Mouse (Mus musculus): ENCODE measurements around the gene Thap7. TPM values are rescaled to one million over a fixed set of nuclear protein-coding genes. Genes with fewer than 3 reads are reported as not detected.
"Not testable (repeated sequence)": the region's sequence is repeated elsewhere in the genome, so short reads cannot be mapped to it uniquely, and the experiment has no call there.

Thap7 gene
- total RNA-seq, 1 experiment from 2014 or later, result 29.4 TPM

DNA sequence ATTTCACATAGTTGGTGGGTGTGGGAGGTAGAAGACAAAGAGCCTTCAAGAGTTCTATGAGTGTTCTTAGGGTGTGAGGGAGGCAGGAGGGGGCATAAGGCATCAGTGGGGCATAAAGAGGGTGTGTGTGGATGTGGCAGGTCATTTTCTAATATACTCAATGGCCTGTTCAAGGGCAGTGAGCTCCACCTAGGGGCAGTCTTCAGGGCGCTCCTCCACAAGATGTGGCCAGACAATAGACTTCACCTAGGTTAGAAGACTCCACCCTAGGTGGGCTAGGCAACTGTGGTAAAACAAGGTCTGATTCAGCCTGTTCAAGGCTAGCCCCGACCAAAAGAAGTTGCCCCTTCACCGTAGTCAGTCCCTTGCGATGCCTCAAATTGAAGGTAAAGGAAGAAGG lies 1.3 kb upstream of the Thap7 start:
- DNase-seq, result peak; percentile 43

DNA sequence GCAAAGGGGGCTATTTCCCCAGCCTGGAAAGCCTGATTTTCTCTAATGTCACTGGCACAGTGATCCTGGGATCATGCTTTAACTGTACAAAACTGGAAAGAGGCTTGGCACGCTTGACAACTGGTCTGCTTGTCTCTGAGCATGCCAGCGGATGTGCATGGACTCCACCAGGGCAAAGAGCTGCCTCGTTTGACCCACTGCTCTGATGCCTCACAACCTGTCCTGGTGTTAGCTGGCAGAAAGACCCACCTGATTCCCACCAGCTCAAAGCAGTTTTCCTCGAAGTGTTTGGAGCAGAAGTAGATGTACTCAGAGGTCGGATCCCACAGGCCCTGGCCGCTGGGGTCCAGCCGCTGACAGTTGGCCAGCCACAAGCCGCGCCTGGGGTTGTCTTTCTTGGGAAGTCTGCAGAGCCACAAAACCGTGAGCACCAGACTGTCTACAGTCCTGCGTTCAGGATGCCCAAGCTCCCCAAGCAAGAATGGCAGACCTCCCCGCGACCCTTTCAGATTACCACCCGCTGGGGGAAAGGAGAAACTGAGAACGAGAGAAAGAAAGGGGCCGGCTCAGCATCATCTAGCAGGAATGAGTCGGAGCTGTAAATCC lies 852 bp downstream of the Thap7 start:
- peak; percentile 42 for DNase-seq

DNA sequence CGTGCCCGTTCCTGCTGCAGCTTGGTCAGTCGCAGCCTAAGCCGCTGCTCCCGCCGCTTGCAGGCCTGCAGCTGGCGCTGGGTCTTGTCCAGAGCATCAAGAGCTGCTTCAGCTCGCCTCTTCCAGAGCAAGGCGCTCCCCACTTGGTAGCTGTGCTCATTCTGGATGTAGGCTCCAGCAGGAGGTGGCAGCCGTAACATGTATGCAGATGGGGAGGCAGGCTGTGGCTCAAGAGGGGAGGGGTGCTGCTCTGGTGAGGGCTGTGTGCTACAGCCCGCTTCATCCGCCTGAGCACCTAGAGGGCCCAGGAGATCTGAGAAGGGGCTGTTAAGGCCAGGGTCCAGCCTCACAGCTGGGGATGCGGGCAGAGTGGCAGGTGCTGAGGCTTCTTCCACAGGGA lies 2.7 kb downstream of the Thap7 start:
- no peak for DNase-seq

DNA sequence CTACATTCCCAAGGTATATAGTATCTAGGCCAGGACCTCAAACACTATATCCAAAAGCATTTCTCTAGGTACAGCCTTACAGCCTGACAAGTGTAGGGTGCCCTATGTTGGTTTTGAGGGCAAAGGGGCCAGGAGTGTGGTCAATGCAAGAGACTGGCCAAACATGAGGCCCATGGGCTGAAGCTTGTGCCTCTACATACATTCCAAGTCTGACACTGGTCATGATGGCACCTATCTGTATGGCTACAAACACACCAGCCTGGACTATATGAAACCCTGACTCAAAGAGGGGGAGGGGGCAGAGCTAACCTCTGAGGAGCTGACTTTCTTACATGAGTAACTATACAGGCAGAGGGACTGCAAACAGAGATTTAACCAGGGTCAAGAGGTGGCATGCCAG lies 3.3 kb downstream of the Thap7 start:
- DNase-seq, result no peak

DNA sequence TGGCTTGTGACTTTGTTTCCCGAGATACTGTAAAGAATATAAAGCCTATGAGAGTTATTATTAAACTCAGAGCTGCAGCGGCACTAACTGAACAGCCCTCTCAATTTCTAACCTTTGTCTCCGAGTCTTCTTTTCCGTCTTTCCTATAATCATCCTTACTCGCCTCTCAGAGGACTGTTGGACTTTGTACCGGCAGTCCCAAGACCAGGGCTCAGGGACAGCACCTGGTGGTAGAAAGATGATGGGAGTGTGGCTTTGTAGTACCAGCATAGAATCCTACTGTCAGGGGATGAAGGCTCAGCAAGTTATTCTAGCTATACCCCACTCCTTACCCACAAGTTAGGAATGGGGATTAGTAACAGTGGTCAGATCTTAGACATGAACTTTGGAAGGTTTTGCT lies 4.7 kb downstream of the Thap7 start:
- DNase-seq, result no peak

DNA sequence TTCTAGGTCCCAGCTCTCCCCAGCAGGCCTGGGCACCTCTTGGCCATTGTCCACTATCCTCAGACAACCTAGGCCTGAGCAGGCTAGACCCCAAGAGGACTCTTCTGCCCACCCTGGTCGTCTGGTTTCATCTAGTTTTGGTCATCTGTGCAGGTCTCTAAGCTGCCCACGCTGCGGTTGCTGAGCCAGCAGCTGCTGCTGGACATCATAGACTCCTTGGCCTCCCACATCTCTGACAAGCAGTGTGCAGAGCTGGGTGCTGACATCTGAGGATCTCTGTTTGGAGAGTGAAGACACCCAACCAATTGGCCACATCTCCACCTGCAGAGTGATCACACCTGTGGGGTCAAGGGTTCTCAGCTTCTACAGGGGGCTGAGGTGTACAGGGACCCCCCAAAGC lies 5.4 kb downstream of the Thap7 start:
- DNase-seq, result no peak

DNA sequence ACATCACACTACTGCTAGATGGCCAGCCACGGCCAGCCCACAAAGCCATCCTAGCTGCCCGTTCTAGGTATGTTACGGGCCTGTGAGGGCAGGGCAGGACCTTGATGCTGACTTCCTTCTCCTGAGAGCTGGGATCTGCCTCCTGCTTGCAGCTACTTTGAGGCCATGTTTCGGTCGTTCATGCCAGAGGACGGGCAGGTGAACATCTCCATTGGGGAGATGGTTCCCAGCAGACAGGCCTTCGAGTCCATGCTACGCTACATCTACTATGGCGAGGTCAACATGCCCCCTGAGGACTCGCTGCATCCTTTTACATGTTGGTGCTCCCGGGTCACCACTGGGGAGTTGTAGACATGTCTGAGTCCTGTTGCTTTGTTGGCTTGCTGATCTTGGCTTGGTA lies 6.8 kb downstream of the Thap7 start:
- no peak for DNase-seq

DNA sequence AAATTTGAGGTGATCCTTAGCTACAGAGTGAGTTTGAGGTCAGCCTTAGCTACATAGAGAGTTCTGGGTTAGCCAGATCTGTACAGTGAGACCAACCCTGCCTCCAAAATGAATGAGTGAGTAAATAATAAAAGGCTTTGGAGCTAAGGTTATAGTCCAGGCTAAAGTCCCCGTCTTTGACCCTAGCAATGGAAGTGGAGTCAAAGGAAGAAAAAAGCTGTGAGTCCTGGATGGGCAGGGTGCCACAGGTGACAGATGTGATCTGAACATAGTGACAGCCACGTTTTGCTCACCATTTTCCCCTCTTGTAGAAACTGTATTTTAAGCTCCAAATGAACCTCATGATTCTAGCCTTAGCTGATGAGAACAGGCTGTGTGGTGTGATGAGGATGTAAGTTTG lies 12.0 kb downstream of the Thap7 start:
- no peak for DNase-seq

DNA sequence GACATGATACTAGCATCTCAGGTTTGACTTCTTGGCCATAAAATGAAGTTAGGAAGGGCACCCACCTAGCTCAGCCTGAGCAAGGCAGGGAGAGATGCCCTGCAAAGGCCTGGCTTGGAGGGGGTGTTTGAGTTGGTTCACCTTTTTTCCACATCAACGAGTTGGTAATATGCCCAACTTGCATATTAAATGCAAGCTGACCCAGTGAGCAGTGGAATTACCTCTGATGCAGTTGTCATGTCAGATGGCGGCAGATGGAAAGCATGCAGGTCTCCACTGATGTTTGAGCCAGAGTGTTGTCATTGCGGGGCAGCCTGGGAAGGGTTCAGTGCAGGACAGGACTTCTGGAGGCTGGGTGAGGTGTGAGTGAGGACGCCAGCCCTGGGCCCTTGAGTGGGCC lies 19.5 kb downstream of the Thap7 start:
- DNase-seq, result no peak

DNA sequence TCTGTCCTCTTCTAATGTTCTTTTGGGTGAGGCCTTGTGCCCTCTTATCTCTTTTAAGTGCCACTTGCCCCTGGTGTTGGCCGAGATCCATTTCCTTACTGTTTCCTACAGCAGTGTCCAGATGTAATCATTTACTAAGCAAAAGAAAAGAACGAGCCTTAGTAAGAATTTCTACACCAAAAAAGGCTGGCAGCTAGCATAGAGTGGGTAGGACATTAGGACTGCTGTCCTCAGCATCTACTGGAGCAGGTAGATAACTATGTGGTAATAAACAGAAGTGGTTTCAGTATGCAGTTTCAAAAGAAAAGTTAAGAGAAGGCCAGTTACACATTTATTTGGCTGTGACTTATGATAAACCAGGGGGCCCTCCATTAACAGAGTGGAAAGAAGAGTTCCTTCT lies 20.2 kb downstream of the Thap7 start:
- no peak for DNase-seq

DNA sequence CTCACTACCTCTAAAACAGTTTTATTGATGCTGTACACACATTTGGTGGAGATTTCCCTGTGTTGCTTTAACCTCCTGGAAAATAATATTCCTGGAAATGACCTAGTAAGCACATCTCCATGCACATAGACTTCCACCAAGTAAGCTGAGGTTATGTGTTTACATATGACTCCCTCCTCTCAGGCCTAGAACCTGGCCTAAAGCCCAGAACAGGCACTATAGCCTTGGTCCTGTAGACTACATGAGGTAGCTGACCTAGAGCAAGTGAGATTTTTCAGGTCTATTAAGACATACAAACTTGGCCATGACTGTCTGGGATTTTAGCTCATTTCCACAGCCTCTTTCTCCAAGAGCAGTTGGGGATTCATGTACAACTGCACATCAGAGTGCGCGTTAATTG lies 20.8 kb downstream of the Thap7 start:
- no peak for DNase-seq

DNA sequence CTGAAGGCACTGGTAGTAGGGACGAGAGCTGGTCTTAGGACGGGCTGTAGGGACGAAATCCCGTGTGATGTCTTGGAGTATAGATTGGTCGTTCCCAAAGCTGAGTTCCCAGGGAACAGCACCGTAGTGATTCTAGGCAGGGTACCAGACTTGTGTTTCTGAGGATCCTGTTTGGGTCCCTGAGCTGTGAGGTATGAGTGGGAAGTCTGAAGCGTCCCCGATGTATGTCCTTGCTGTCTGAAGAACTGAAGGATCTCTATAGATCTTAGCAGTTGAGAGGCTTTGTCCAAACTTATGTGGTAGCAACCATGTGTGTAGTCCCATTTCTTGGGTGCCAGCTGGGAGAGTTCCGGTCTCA lies 21.7 kb downstream of the Thap7 start:
- no peak for DNase-seq

DNA sequence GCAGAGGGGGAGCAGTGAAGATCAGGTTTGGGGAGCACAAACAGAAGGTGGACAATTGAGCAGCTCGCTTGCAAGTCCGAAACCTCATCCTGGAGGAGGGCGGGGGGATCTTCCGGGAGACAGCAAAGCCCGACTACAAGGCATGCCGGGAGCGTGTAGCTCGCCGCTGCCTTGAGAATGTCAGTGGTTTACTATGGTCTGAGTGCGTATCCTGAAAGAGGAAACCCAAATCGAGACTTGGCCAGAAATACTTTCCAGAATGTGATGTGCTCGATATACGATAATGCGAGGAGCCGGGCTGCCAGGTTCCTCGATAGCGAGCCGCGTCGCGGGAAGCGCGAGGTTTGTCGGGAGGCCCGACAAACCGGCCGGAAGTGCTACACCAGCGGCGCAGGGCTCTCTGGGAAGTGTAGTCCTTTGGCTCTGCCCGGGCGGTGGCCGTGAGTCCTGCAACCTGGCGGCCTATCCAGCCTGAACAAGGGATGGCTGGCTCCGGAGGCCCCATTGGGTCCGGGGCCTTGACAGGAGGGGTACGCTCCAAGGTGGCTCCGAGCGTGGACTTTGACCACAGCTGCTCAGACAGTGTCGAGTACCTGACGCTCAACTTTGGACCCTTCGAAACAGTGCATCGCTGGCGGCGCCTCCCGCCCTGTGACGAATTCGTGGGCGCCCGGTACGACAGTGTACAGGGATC lies 22.2 kb downstream of the Thap7 start, which contains the start of gene Lztr1:
Lztr1 (plus strand) TSS at position 143 of the 694 bp plus-strand sequence.
- peak; percentile 93 for DNase-seq

DNA sequence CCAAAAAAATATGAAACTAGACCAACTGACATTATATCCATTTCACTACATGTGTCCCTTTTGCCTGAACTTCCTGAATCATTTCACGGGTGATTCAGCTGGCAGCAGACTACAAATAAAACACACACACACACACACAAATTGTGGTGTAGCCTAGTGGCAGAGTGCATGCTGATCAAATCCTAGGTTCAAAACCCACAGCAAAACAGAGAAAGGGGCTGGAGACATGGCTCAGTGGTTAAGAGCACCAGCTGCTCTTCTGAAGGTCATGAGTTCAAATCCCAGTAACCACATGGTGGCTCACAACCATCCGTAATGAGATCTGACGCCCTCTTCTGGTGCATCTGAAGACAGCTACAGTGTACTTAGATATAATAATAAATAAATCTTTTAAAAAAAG lies 22.9 kb downstream of the Thap7 start:
- not testable (repeated sequence) for DNase-seq

DNA sequence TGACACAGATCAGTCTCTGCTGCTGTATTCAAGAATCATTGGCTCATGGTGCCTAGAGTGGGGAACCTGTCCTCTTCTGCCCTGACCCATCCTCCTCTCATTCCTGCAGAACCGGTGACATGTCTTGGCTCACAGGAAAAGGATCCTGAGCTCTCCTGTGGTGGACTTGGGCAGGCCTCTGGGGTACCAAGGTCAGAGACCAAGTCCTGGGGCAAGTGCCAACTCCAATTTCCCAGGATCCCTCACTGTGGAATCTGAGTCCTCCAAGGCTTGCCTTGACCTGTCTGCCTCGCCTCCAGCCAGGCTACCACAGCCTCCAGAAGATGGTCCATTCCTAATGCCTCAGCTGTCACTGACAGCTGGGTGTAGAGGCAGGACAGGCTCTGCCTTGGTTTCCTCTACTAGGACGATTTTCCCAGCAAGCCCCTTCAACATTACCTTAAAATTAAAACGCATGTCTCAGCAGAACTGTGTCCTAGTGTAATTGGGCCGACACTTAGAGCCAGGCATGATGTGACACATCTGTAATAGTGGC lies 23.9 kb downstream of the Thap7 start:
- DNase-seq, result no peak

DNA sequence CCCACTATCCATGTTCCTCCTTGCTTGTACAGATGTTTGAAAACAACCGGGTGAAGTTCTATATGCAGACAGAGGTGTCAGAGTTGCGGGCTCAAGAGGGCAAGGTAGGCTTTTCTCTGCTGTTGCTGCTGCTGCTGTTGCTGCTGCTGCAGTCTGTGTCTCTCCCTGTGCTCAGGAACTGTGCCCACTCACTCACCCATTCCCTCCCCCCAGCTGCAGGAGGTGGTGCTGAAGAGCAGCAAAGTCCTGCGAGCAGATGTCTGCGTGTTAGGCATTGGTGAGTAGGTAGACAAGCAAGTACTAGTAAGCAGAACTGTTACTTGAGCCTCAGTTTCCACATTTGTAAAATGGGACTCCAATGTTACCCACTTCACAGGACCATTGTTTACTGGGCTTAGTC lies 28.3 kb downstream of the Thap7 start:
- no peak for DNase-seq

DNA sequence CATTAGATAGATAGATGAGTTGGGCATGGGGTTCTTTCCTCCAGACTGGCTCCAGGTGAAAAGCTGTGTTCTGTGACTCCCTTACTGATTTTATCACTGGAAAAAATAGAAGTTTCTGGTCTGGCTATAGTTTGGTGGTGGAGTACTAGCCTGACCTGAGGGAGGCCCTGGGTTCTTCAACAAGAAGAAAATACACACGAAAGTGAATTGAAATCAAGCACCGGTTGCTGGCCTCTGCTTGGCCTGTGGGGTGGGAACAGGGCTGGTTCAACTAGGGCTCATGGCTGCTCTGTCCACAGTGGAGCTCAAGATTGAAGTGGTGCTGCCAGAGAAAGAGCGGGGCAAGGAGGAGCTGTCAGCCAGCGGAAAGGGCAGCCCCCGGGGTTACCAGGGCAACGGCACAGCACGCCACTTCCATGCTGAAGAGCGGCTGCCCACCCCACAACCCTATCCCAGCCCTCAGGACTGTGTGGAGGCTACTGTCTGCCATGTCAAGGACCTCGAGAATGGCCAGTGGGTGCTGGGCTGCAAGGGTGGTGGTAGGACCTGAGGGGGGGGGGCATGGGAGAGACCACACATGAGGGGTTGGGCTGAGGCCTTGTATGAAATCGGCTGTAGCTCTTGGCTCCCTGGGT lies 31.6 kb downstream of the Thap7 start:
- no peak for DNase-seq

DNA sequence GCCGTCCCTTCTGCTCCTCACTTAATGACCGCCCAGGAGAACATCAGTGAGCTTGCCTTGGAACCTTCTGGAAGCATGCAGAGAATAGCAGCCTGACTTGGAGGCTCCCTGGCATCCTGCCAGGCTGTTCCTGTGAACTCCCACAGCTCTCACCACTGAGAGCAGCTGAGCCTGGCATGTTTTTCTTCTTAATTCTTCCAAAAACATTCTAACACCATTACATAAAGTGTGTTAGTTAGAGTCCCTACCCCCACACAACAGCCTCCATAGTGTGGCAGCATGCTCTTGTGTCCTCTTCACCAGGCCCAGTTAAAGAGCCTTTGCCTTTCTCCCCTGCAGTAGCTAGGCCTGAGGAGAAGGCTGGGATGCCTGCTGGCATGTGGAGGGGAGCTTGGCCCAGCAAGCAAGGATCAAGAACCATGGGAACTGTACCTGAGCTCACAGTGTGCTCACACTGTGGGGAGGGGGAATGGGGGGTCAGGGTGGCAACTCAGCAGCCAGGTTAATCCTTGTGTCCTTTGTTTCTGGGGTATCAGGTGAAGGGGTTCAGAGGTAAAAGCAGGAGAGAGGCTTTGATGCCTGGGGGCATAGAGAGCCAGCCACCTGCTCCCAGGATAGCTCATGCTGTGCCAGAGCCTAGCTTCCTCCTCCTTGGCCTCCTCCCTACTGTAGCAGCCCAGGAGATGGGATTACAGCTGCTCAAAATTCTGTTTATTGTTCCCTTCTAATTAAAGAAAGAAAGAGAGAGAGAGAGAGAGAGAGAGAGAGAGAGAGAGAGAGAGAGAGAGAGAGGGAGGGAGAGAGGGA lies 34.2 kb downstream of the Thap7 start:
- peak; percentile 68 for DNase-seq

DNA sequence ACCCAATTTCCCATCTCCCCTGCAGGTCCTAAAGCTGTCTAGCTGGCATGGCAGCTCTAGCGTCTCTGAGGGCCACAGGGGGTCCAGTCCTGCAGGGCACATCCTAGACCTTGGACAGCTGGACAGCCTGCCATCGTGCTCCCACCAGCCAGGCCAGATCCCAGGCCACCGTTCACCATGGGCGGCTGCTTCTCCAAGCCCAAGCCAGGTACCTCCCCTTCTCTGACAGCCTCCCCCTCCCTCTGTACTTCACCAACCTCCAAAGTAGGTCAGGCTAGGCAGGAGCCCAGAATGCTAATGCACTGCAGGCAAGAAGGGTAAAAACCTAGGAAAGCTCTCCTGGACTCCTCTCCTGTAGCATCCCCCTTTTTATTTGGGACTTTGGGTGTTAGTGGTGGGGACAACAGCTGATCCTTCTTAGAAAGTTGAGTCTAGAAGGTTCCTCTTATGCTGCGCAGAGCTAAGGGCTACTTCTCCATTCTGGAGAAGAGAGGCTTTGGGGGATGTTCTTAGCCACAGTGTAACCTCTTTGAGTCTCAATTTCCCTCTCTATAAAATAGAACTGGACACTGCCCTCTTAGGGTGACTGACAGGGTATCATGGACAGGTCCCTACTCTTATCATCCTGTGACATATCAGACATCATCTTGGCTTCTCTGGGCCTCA lies 38.9 kb downstream of the Thap7 start:
- no peak for DNase-seq

DNA sequence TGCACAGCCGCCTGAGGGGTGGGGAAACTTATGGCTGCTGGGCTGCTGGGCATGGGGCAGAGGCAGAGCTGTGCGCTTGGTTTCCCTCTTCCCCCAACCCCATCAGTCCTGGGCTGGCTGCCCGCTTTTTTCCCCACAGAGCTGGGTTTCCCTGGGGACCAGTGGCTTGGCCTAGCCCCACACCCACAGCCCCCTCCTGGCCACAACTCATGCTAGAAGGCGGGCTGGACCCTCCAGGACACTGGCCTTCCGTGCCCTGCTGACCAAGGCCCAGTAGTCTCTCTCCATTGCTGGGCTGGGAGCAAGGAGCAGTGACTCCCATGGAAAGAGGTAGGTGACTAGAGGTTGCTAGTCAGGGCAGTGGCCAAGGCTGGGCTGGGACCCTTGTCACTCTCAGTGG lies 39.8 kb downstream of the Thap7 start:
- no peak for DNase-seq

DNA sequence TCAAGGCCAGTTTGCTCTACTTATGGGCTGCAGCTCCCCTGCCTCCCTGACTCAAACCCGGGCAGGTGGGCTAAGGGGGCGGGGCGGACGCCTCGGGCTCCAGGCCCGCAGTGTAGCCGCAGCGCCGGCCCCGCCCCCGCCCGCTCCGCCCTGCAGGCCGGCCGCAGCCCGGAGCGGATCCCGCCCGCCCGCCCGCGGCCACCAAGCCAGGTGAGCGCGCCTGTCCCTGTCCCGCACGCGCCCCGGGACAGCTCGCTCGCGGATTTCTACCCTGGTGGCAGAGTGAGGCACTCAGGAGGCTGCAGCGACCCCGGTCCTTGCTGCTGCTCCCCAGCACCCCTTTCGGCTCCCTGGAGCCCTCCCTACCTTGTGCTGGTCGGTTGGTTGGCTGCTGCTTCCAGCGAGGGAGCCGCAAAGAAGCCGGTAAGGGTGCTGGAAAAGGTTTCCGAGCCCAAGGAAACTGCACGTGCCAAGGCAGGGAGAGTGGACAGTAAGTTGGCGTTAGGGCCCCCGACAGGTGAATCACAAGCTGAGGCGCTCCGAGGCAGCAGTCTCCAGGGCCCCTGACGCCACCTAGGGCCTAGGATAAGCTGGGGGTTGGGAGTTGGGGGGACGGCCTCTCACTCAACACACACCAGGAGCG lies 41.3 kb downstream of the Thap7 start, which contains the start of gene Aifm3:
Aifm3 (plus strand) TSS at position 143 of the 643 bp plus-strand sequence.
- DNase-seq, result peak; percentile 60
